Mouse (Mus musculus): ENCODE measurements at regions not wholly inside any gene's neighbourhood (a gene's known extent, or its start where the extent isn't known, plus 50 kb on each side); places are given as distances from the start of the nearest gene placed in this dataset.

DNA sequence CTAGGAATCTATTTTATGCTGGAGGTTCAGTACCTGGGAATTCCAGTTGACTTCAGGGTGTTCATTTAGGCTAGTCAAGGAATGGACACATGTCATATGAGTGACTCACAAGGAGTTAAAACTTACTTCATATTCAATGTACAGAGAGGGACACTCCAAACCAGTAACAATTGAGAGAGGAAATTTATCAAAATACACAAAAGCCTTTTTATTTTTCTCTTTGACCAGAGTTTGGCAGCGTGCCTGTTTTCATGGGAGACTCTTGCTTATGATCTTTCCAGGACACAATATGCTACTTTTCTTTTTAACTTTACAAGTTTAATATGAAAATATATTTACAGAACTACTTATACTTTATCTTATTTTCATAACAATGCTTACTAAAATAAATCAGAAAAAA, 415.5 kb downstream of the Tmem161b start:
- TF ChIP-seq POLR2A (IDR thresholded peaks at IDR 0.05; ENCODE audit: extremely low read depth, insufficient read depth, low read length), result no peak
- no peak for TF ChIP-seq CTCF (IDR thresholded peaks at IDR 0.05; ENCODE audit: low read depth, low read length)

Measured in liver, adult 2 months (tissue).